Mouse (Mus musculus) midbrain, postnatal 0 days (tissue): ENCODE measurements at regions not wholly inside any gene's neighbourhood (a gene's known extent, or its start where the extent isn't known, plus 50 kb on each side); places are given as distances from the start of the nearest gene placed in this dataset.

Experiments used
- ATAC-seq: fragments of 200-750 bp; cut with Nextera tagmentation; 2 replicates; pipeline ENCODE4 v1.8.0; 2017; ENCODE audit warnings: moderate number of reproducible peaks, mild to moderate bottlenecking, moderate TSS enrichment, moderate library complexity; ENCODE audit not compliant: low FRiP score
- DNase-seq: peaks from one replicate; pipeline ENCODE4 v3.0.0-alpha.2; 2015; ENCODE audit warnings: low spot score
- H3K27ac ChIP-seq: fragments of 300-500 bp; sonication (generic); 2 replicates; pipeline ENCODE4 v1.5.1; 2014; ENCODE audit warnings: low read depth, mild to moderate bottlenecking, low read length, mixed read lengths
- H3K27me3 ChIP-seq: fragments of 300-500 bp; sonication (generic); 2 replicates; pipeline ENCODE4 v1.6.1; 2014; ENCODE audit warnings: low read length, control low read depth, mixed read lengths; ENCODE audit not compliant: insufficient read depth
- H3K36me3 ChIP-seq: fragments of 300-500 bp; sonication (generic); 2 replicates; pipeline ENCODE4 v1.6.1; 2014; ENCODE audit warnings: low read length, control low read depth, mixed read lengths; ENCODE audit not compliant: insufficient read depth
- H3K4me1 ChIP-seq: fragments of 300-500 bp; sonication (generic); 2 replicates; pipeline ENCODE4 v1.6.1; 2014; ENCODE audit warnings: mild to moderate bottlenecking, control low read depth, antibody characterized with exemption, low read length, mixed read lengths; ENCODE audit not compliant: insufficient read depth
- H3K4me2 ChIP-seq: fragments of 300-500 bp; sonication (generic); 2 replicates; pipeline ENCODE4 v1.6.1; 2014; ENCODE audit warnings: low read depth, mild to moderate bottlenecking, low read length, mixed read lengths; ENCODE audit not compliant: poor library complexity, severe bottlenecking
- H3K4me3 ChIP-seq: fragments of 300-500 bp; sonication (generic); 2 replicates; pipeline ENCODE4 v1.5.1; 2014; ENCODE audit warnings: low read depth, mild to moderate bottlenecking, low read length, moderate library complexity
- H3K9ac ChIP-seq: fragments of 300-500 bp; sonication (generic); replicated peaks from 2 replicates; pipeline ENCODE4 v1.6.1; 2014; ENCODE audit warnings: mild to moderate bottlenecking, low read length, moderate library complexity, mixed read lengths; ENCODE audit not compliant: poor library complexity, severe bottlenecking
- H3K9me3 ChIP-seq: fragments of 300-500 bp; sonication (generic); 2 replicates; pipeline ENCODE4 v1.6.1; 2016; ENCODE audit warnings: low read length, control low read depth
- CTCF ChIP-seq: IDR thresholded peaks from 2 replicates; pipeline ENCODE4 v1.5.1; 2016; ENCODE audit warnings: antibody characterized with exemption, mild to moderate bottlenecking
- WGBS: fragments of 180-500 bp; shearing (Covaris S2); extraction: QIAGEN DNeasy Blood & Tissue Kit; methylation state at CpG from one replicate; pipeline ENCODE4 v1.1.7; 2014; 5-methylcytosine and 5-hydroxymethylcytosine counted together

DNA sequence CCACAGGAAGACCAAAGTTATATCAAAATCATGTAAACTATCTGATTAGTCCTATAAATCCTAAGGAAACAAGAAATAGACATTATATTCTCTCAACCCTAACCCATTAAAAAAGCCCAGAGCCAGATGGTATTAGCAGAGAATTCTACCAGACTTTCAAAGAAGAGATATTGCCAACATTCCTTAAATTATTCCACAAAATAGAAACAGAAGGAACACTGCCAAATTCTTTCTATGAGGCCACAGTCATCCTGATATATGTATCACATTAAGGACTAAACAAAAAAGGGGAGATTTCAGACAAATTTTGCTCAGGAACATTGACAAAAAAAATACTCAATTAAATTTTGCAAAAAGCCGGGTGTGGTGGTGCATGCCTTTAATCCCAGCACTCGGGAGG, 1669.5 kb downstream of the Efnb2 start:
- H3K4me1 ChIP-seq = no peaks in the 10 kb centered on the region
- H3K4me3 ChIP-seq = no peak overlapping the region
- TF ChIP-seq CTCF = no peak
- 92% methylated on average over 2 of the region's 2 CpGs for WGBS
- H3K36me3 ChIP-seq = no peaks in the 10 kb centered on the region
- H3K9me3 ChIP-seq = no peaks in the 10 kb centered on the region
- no peak overlapping the region for H3K9ac ChIP-seq
- no peak overlapping the region for H3K27ac ChIP-seq
- H3K27me3 ChIP-seq = no peaks in the 10 kb centered on the region
- DNase-seq (no peak), ATAC-seq (no peak)
- no peak overlapping the region for H3K4me2 ChIP-seq

DNA sequence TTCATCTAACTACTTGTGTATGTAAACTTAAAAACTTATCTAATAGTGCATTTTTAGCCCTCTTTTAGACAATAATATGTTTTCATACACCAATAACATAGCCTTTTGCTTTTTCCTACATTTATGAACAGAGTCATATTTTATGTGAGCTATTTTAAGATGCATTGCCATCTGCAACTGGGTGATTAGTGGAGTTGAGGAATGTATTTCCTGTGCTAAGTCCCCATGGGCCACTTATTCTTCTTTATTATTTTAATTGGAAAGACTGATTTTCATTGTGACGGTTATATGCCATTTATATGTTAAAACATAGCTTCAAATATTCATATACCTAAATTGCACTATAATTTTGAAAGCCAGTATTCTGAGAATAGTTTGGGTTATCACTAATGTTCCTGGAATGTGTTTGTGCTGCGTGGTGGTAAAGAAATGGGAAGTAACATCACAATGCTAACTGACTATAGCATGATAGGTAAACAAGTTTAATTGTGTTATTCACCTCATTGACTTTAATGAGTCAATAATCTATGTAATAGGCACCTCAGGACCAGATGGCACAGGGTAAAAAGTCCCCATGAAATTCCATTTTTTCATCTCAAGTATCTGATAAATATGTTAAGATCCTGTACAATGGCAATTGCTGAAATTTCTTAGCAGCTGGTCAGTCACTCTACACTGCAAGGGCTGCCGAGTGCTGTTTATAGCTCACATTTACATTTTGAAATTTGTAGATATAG, 1671.5 kb downstream of the Efnb2 start:
- Histone ChIP-seq H3K36me3 (no peaks in the 10 kb centered on the region), H3K4me1 (no peaks in the 10 kb centered on the region), H3K4me3 (no peak overlapping the region), H3K27me3 (no peaks in the 10 kb centered on the region), H3K27ac (no peak overlapping the region), H3K9ac (no peak overlapping the region), H3K4me2 (no peak overlapping the region), H3K9me3 (no peaks in the 10 kb centered on the region)
- TF ChIP-seq CTCF = no peak
- WGBS = 79% methylated on average over 3 of the region's 3 CpGs
- peak; percentile 2 for DNase-seq
- ATAC-seq = no peak

DNA sequence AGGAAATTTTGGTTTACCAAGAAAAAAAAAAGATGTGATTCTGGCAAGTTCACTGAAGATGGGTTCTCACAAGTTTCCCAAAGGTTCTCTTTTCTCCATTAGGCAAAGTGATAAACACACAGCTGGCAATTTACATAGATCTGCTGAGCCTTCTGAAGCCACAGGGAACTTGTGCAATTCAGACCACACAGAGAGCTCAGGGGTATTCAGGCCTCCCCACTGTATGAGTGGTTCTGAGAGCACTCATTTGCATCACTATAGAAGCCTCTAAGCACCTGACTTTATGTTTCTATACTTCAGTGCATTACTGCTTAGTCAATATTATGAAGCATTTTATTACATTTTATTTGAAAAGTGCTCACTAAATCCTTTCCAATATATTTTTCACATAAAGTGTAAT, 1687.1 kb downstream of the Efnb2 start:
- Histone ChIP-seq H3K4me2 (no peak overlapping the region), H3K9ac (no peak overlapping the region), H3K9me3 (no peaks in the 10 kb centered on the region), H3K27me3 (no peaks in the 10 kb centered on the region), H3K27ac (no peak overlapping the region), H3K4me1 (no peaks in the 10 kb centered on the region), H3K4me3 (no peak overlapping the region), H3K36me3 (no peaks in the 10 kb centered on the region)
- no peak for DNase-seq
- no peak for ATAC-seq
- TF ChIP-seq CTCF = no peak

DNA sequence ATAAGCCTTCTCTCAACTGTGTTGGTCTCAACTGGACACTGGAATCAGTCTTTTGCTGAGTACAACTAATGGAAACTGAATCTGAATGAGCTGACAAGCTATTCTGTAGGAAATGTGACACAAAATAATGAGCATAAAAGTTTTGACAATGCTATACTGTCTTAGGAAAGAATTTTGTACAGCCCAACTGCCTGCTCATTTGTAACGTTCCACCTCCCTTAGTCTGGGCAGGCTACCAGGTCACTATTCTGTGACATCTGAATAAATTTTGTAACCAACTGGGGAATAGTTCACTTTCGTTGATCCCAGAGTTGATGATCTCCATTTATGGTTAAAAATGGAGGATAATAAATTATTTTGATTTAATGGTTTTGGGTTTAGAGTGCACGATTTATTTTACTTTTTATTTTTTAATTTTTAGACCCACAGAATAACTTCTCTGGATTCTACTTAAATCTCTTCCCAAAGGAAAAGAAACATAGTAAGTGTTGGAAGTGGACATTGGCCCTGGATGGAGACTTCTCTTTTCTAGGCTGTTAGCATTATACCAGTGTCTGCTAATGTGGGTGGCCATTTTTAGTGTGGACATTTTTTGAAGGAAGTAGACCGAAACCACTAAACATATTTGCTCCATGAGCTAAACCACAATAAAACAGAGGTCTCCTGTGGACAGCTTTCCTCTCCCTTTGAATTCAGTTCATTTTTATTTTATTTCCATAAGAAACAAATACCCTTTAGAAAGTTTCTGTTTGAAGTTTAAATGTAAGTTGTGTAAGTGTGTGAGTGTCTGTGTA, 1697.8 kb downstream of the Efnb2 start:
- Histone ChIP-seq H3K27me3 (no peaks in the 10 kb centered on the region), H3K9me3 (no peaks in the 10 kb centered on the region), H3K36me3 (no peaks in the 10 kb centered on the region), H3K4me1 (no peaks in the 10 kb centered on the region), H3K27ac (no peak overlapping the region), H3K9ac (no peak overlapping the region), H3K4me2 (no peak overlapping the region), H3K4me3 (no peak overlapping the region)
- WGBS = 88% methylated on average over 4 of the region's 4 CpGs
- DNase-seq (no peak), ATAC-seq (no peak)
- no peak for TF ChIP-seq CTCF

DNA sequence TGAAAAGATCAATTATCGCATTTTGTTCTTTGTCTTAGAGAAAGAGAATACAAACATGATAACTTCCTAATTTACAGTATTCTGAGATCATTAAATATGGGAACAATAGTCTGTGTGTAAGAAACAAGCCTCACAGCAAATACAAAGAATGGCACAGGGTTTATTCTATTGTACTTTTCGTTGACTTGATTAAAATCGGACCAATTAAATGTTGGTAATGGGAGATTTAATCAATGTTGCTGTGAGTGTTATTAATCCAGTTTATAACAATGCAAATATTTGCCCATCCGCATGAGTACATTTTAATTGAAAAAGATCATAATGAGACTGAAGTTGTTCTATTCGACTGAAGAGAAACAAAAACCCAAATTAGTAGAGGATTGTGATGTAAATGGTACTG, 1703.0 kb downstream of the Efnb2 start:
- no peaks in the 10 kb centered on the region for H3K36me3 ChIP-seq
- H3K4me1 ChIP-seq = no peaks in the 10 kb centered on the region
- H3K27ac ChIP-seq = no peak overlapping the region
- no peaks in the 10 kb centered on the region for H3K27me3 ChIP-seq
- no peak overlapping the region for H3K4me3 ChIP-seq
- no peak for ATAC-seq
- TF ChIP-seq CTCF = no peak
- no peaks in the 10 kb centered on the region for H3K9me3 ChIP-seq
- WGBS = 90% methylated on average over 5 of the region's 5 CpGs
- H3K4me2 ChIP-seq = no peak overlapping the region
- no peak for DNase-seq
- H3K9ac ChIP-seq = no peak overlapping the region

DNA sequence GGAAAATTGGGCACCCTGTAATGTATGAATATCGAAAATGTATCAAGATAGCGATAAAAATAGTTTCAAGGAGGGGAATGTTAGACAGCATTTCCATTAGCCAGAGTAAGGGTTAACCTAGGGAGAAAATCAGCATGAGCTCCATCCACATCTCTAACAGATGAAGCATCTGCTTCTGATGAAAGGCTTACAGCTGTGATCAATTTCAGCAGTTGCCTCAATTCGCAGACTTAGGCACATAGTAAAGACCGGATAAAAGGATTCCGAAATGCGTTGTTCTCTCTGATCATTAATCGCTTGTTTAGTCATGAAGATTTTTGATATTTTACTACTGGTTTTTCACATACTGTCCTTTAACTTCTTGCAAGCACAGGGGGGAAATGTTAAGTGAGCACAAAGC, 1706.8 kb downstream of the Efnb2 start:
- no peak overlapping the region for H3K4me2 ChIP-seq
- no peaks in the 10 kb centered on the region for H3K36me3 ChIP-seq
- no peak for DNase-seq
- no peaks in the 10 kb centered on the region for H3K4me1 ChIP-seq
- H3K27me3 ChIP-seq = no peaks in the 10 kb centered on the region
- H3K4me3 ChIP-seq = no peak overlapping the region
- H3K27ac ChIP-seq = no peak overlapping the region
- ATAC-seq = no peak
- 53% methylated on average over 7 of the region's 7 CpGs for WGBS
- no peak overlapping the region for H3K9ac ChIP-seq
- no peak for TF ChIP-seq CTCF
- no peaks in the 10 kb centered on the region for H3K9me3 ChIP-seq
